Mouse (Mus musculus) lung, embryonic 15.5 days (tissue): ENCODE results near the gene 1700024P04Rik. TPM values are rescaled to one million over a fixed set of nuclear protein-coding genes. Genes with fewer than 3 reads are reported as not detected.

Experiments used
- ATAC-seq: fragments of 200-750 bp; cut with Nextera tagmentation; 2 replicates; pipeline ENCODE4 v1.8.0; 2017; ENCODE audit warnings: moderate number of reproducible peaks, borderline replicate concordance; ENCODE audit not compliant: low FRiP score, low TSS enrichment; ENCODE audit errors: extremely low read depth
- H3K27ac ChIP-seq: fragments of 300-500 bp; sonication (generic); 2 replicates; pipeline ENCODE4 v1.5.1; 2015; ENCODE audit warnings: moderate library complexity, mild to moderate bottlenecking, inconsistent platforms
- H3K27me3 ChIP-seq: fragments of 300-500 bp; sonication (generic); 2 replicates; pipeline ENCODE4 v1.6.1; 2015; ENCODE audit warnings: inconsistent platforms
- H3K36me3 ChIP-seq: fragments of 300-500 bp; sonication (generic); 2 replicates; pipeline ENCODE4 v1.6.1; 2015; ENCODE audit warnings: inconsistent platforms
- H3K4me1 ChIP-seq: fragments of 300-500 bp; sonication (generic); 2 replicates; pipeline ENCODE4 v1.6.1; 2015; ENCODE audit warnings: inconsistent platforms
- H3K4me2 ChIP-seq: fragments of 300-500 bp; sonication (generic); 2 replicates; pipeline ENCODE4 v1.6.1; 2015; ENCODE audit warnings: inconsistent platforms, mild to moderate bottlenecking, moderate library complexity
- H3K4me3 ChIP-seq: fragments of 300-500 bp; sonication (generic); 2 replicates; pipeline ENCODE4 v1.5.1; 2015; ENCODE audit warnings: mild to moderate bottlenecking, inconsistent platforms
- H3K9ac ChIP-seq: fragments of 300-500 bp; sonication (generic); 2 replicates; pipeline ENCODE4 v1.6.1; 2015; ENCODE audit warnings: inconsistent platforms
- H3K9me3 ChIP-seq: fragments of 300-500 bp; sonication (generic); 2 replicates; pipeline ENCODE4 v1.6.1; 2016; ENCODE audit warnings: inconsistent platforms
- WGBS: fragments of 180-500 bp; shearing (Covaris S2); methylation state at CpG from one replicate; pipeline ENCODE4 v1.1.7; 2015; 5-methylcytosine and 5-hydroxymethylcytosine counted together
- polyA plus RNA-seq: library from polyadenylated mRNA; unstranded; fragments of >200 nt; fragmentation: Nextera tagmentation; extraction: Ambion mirVana; gene quantifications from 2 replicates; pipeline ENCODE4 v1.2.1, GENCODE M21; 2015

The 1700024P04Rik gene
- polyA plus RNA-seq, 1 experiment from 2014 or later: not detected

GRCm38 (mm10) chr13:98937108-98937507 lies 47.3 kb downstream of the 1700024P04Rik start:
- Histone ChIP-seq H3K4me1 (no peaks in the 10 kb centered on the region), H3K4me2 (no peak overlapping the region), H3K9ac (no peak overlapping the region), H3K27ac (no peak overlapping the region), H3K36me3 (no peaks in the 10 kb centered on the region), H3K4me3 (no peak overlapping the region), H3K9me3 (no peaks in the 10 kb centered on the region), H3K27me3 (no peaks in the 10 kb centered on the region)
- WGBS: 68% methylated on average over 6 of the region's 6 CpGs
- ATAC-seq: no peak

Other genes starting within 250 kb of the 1700024P04Rik start
- 40.5 and 43.1 TPM in 2 replicates for gene Fcho2, start 169.1 kb downstream of the 1700024P04Rik start, polyA plus RNA-seq
- 61.9 and 62.1 TPM in 2 replicates for gene Tnpo1, start 58.2 kb downstream of the 1700024P04Rik start, polyA plus RNA-seq
- 0.96 and 1.2 TPM in 2 replicates for gene Zfp366, start 200.3 kb upstream of the 1700024P04Rik start, polyA plus RNA-seq